Mouse (Mus musculus) lung, postnatal 0 days (tissue): ENCODE data around the gene Myog. TPM values are rescaled to one million over a fixed set of nuclear protein-coding genes. Genes with fewer than 3 reads are reported as not detected.

Source experiments
- ATAC-seq: fragments of 200-750 bp; cut with Nextera tagmentation; 2 replicates; pipeline ENCODE4 v1.8.0; 2017; ENCODE audit warnings: moderate library complexity
- DNase-seq: peaks from one replicate; pipeline ENCODE4 v3.0.0-alpha.2; 2016; ENCODE audit warnings: low spot score
- H3K27ac ChIP-seq: fragments of 300-500 bp; sonication (generic); 2 replicates; pipeline ENCODE4 v1.5.1; 2014; ENCODE audit warnings: antibody characterized with exemption, mild to moderate bottlenecking, low read length, mixed read lengths
- H3K27me3 ChIP-seq: fragments of 300-500 bp; sonication (generic); replicated peaks from 2 replicates; pipeline ENCODE4 v1.6.1; 2014; ENCODE audit warnings: low read length, mixed read lengths; ENCODE audit not compliant: insufficient read depth
- H3K36me3 ChIP-seq: fragments of 300-500 bp; sonication (generic); 2 replicates; pipeline ENCODE4 v1.6.1; 2014; ENCODE audit warnings: low read length, mixed read lengths; ENCODE audit not compliant: insufficient read depth
- H3K4me1 ChIP-seq: fragments of 300-500 bp; sonication (generic); 2 replicates; pipeline ENCODE4 v1.6.1; 2014; ENCODE audit warnings: antibody characterized with exemption, low read depth, low read length, mixed read lengths; ENCODE audit not compliant: insufficient read depth
- H3K4me2 ChIP-seq: fragments of 300-500 bp; sonication (generic); replicated peaks from 2 replicates; pipeline ENCODE4 v1.6.1; 2014; ENCODE audit warnings: low read depth, mild to moderate bottlenecking, low read length, moderate library complexity, mixed read lengths
- H3K4me3 ChIP-seq: fragments of 300-500 bp; sonication (generic); 2 replicates; pipeline ENCODE4 v1.5.1; 2014; ENCODE audit warnings: low read depth, low read length
- H3K9ac ChIP-seq: fragments of 300-500 bp; sonication (generic); replicated peaks from 2 replicates; pipeline ENCODE4 v1.6.1; 2014; ENCODE audit warnings: low read depth, mild to moderate bottlenecking
- H3K9me3 ChIP-seq: fragments of 300-500 bp; sonication (generic); 2 replicates; pipeline ENCODE4 v1.6.1; 2016; ENCODE audit warnings: low read length, mixed read lengths
- CTCF ChIP-seq: IDR thresholded peaks from 2 replicates; pipeline ENCODE4 v1.5.1; 2016; ENCODE audit warnings: antibody characterized with exemption, mild to moderate bottlenecking
- EP300 ChIP-seq: IDR thresholded peaks from 2 replicates; pipeline ENCODE4 v1.6.1; 2016; ENCODE audit warnings: antibody characterized with exemption, mild to moderate bottlenecking, control low read depth
- WGBS: fragments of 180-500 bp; shearing (Covaris S2); extraction: QIAGEN DNeasy Blood & Tissue Kit; methylation state at CpG from one replicate; pipeline ENCODE4 v1.1.7; 2014; 5-methylcytosine and 5-hydroxymethylcytosine counted together
- polyA plus RNA-seq: library from polyadenylated mRNA; unstranded; fragments of >200 nt; fragmentation: Nextera tagmentation; extraction: Ambion mirVana; gene quantifications from 2 replicates; pipeline ENCODE4 v1.2.1, GENCODE M21; 2015

The Myog gene
- polyA plus RNA-seq, 1 experiment from 2014 or later = not detected

DNA sequence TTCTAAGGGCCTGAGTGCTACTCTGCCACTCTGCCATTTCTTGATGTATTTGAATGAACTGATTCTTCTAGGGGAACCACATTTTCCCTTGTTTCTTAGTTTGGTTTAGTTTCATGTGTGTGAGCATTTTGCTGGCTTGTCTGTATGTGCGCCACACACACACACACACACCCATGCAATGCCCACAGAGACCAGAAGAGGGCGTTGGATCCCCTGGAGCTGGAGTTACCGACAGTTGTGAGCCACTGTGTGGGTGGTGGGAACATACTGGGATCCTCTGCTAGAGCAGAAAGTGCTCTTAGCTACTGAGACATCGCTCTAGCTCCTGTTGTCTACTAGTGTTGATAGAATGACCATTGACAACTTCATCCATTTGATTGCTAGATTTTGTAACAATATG lies 8.2 kb upstream of the Myog start:
- H3K27ac ChIP-seq = no peak overlapping the region
- TF ChIP-seq CTCF (peak; percentile 26; the same call in 1 of the 2 replicates), EP300 (no peak)
- H3K4me3 ChIP-seq = no peak overlapping the region
- no peaks in the 10 kb centered on the region for H3K27me3 ChIP-seq
- DNase-seq (no peak), ATAC-seq (no peak)
- no peak overlapping the region for H3K9ac ChIP-seq
- H3K9me3 ChIP-seq = no peaks in the 10 kb centered on the region
- no peak overlapping the region for H3K4me2 ChIP-seq
- WGBS = 67% methylated on average over 4 of the region's 4 CpGs
- no peaks in the 10 kb centered on the region for H3K36me3 ChIP-seq
- H3K4me1 ChIP-seq = no peaks in the 10 kb centered on the region

DNA sequence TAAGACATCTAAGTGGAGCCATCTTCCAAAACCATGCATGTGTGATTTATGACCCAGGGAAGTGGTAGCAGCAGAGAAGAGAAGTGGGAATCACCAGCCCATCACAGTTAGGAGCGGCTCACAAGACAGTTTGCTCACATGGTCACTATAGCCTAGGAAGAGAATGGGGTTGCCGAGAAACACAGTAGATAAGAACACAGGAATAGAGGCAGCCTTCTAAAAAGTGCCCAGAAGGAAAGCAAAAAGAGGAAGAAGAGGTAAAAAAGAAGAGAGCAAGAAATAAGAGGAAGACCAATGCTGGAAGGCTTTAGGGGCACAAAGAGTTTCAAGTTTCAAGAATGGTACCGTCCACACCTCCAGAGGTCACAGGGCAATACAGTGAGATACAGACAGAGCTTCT lies 7.4 kb upstream of the Myog start:
- Histone ChIP-seq H3K36me3 (no peaks in the 10 kb centered on the region), H3K4me2 (no peak overlapping the region), H3K4me1 (no peaks in the 10 kb centered on the region), H3K9me3 (no peaks in the 10 kb centered on the region), H3K4me3 (no peak overlapping the region), H3K27me3 (no peaks in the 10 kb centered on the region), H3K9ac (no peak overlapping the region), H3K27ac (no peak overlapping the region)
- WGBS = 61% methylated on average over 3 of the region's 3 CpGs
- DNase-seq (no peak), ATAC-seq (no peak)
- TF ChIP-seq EP300 (no peak), CTCF (no peak)

DNA sequence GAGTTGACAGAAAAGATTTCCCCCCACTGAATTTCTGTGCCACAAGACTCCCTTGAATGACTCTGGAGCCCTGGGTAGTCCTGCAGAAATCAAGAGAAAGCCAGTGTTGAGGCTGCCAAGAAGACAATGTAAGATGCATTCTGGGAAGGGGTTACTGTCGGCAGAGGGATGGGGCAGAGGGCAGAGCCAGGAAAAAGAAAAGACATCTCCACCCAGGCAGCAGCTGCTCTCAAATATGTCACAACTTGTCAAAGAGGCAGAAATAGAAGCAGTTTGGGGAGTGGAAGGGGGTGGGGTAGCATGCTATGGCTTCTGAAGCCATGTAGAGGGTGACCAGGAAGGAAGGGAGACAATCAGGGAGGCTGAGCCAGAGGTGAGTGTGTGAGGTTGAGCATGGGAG lies 6.7 kb upstream of the Myog start:
- DNase-seq (peak; percentile 80), ATAC-seq (peak; percentile 75)
- Histone ChIP-seq H3K9me3 (no peaks in the 10 kb centered on the region), H3K27ac (no peak overlapping the region), H3K9ac (no peak overlapping the region), H3K4me2 (no peak overlapping the region), H3K27me3 (no peaks in the 10 kb centered on the region), H3K4me1 (no peaks in the 10 kb centered on the region), H3K36me3 (no peaks in the 10 kb centered on the region), H3K4me3 (no peak overlapping the region)
- WGBS = 40% methylated on average over 1 of the region's 1 CpGs
- no peak for TF ChIP-seq CTCF
- TF ChIP-seq EP300 = no peak

DNA sequence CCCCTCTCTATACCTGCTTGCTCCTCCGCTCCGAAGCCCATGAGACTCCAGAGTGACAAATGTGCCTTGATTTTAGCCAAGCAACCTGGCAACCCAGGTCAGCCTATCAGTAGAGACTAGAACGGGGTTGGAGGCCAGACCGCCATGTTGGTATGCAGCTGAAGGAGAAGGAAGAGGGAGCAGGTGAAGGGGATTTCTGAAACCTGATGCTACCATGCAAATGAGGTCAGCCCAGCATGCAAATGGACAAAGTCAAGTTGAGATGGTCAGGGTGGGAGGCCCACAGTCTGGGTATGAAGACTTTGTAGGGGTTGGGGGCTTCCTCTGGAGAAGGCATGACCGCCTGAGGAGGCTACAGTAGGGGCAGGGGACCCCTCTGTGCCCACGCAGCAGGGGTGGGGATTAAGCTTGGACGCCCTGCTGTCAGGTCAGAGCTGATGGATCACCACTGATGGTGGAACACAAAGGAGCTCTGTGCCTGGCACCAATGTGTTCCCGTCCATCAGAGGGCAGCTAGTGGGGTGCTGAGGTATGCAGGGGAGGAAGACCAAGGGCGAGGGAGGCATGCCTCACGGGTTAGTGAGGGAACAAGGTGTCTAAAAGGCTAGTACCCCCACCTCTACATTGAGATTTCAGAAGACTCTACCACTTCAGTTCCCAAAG lies 4.2 kb upstream of the Myog start:
- Histone ChIP-seq H3K27ac (no peak overlapping the region), H3K27me3 (no peaks in the 10 kb centered on the region), H3K36me3 (no peaks in the 10 kb centered on the region), H3K4me1 (no peaks in the 10 kb centered on the region), H3K4me3 (no peak overlapping the region), H3K9me3 (no peaks in the 10 kb centered on the region), H3K9ac (no peak overlapping the region), H3K4me2 (no peak overlapping the region)
- no peak for TF ChIP-seq EP300
- no peak for TF ChIP-seq CTCF
- 55% methylated on average over 10 of the region's 10 CpGs for WGBS
- ATAC-seq (no peak), DNase-seq (no peak)

DNA sequence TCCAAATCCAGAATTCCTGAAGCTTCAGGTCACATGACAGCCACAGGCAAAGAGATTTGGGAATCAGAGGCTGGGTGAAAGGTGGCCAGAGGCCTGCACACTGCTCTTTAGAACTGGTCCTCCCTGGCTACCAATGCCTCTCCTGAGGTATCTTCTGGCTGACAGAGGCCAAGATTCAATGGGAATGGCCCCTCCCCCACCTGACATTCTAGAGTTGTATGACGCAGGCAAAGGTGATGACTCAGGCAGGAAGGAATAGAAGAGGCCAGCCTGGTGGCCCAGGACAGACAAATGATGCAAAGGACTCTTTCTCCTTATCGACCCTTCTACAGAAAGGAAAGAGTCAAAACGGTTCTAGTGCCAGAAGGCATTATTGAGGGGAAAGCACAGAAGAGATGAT lies 1.6 kb upstream of the Myog start:
- Histone ChIP-seq H3K9ac (no peak overlapping the region), H3K27ac (no peak overlapping the region), H3K4me3 (no peak overlapping the region), H3K4me1 (no peaks in the 10 kb centered on the region), H3K27me3 (no peaks in the 10 kb centered on the region), H3K4me2 (no peak overlapping the region), H3K9me3 (no peaks in the 10 kb centered on the region), H3K36me3 (no peaks in the 10 kb centered on the region)
- ATAC-seq = no peak
- DNase-seq = no peak
- no peak for TF ChIP-seq EP300
- no peak for TF ChIP-seq CTCF
- 61% methylated on average over 3 of the region's 3 CpGs for WGBS

DNA sequence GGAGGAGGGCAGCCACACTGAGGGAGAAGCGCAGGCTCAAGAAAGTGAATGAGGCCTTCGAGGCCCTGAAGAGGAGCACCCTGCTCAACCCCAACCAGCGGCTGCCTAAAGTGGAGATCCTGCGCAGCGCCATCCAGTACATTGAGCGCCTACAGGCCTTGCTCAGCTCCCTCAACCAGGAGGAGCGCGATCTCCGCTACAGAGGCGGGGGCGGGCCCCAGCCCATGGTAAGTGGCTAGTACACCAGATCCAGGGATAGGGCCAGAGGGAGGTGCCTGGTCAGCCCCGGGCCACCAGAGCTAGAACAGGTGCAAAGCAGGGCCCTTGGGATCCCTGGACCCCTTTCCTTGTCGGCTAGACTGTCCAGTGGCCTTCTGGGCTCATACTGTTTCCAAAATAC lies 511 bp downstream of the Myog start:
- DNase-seq (no peak), ATAC-seq (no peak)
- no peaks in the 10 kb centered on the region for H3K4me1 ChIP-seq
- H3K27ac ChIP-seq = no peak overlapping the region
- H3K27me3 ChIP-seq = no peaks in the 10 kb centered on the region
- no peak overlapping the region for H3K9ac ChIP-seq
- no peaks in the 10 kb centered on the region for H3K9me3 ChIP-seq
- 90% methylated on average over 11 of the region's 13 CpGs for WGBS
- TF ChIP-seq EP300 (no peak), CTCF (no peak)
- no peak overlapping the region for H3K4me2 ChIP-seq
- H3K36me3 ChIP-seq = no peaks in the 10 kb centered on the region
- H3K4me3 ChIP-seq = no peak overlapping the region

DNA sequence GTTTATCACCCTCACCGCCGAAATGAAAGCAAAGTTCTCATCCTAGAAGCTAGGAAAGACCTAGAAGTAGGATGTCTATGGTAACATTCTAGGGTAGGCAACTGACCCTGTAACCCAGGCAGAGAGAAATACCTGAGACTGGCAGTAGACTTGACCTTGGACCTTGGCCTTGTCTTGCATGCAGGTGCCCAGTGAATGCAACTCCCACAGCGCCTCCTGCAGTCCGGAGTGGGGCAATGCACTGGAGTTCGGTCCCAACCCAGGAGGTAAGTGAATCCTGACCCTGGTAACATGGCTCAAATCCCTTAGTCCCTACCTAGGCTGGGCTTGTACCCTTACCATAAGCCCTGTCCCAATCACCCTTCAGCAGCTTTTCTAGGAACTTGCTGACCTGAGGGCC lies 1.1 kb downstream of the Myog start:
- H3K27me3 ChIP-seq = no peaks in the 10 kb centered on the region
- H3K4me2 ChIP-seq = no peak overlapping the region
- no peaks in the 10 kb centered on the region for H3K9me3 ChIP-seq
- no peaks in the 10 kb centered on the region for H3K4me1 ChIP-seq
- H3K4me3 ChIP-seq = no peak overlapping the region
- no peak for DNase-seq
- ATAC-seq = no peak
- no peak overlapping the region for H3K9ac ChIP-seq
- WGBS = 78% methylated on average over 5 of the region's 5 CpGs
- TF ChIP-seq CTCF = peak; percentile 60
- TF ChIP-seq EP300 = no peak
- H3K27ac ChIP-seq = no peak overlapping the region
- no peaks in the 10 kb centered on the region for H3K36me3 ChIP-seq
